Mouse (Mus musculus): Measurements from ENCODE around the gene Omg.

The Omg gene

GRCm38 (mm10) chr11:79515331-79515730 is 11.4 kb upstream of the Omg start:
- DNase-seq (ENCODE audit: low read depth), result no peak

- no peak for DNase-seq (ENCODE audit: low read depth)
Observed at GRCm38 (mm10) chr11:79511970-79512369, 8.1 kb upstream of the Omg start.

DNA sequence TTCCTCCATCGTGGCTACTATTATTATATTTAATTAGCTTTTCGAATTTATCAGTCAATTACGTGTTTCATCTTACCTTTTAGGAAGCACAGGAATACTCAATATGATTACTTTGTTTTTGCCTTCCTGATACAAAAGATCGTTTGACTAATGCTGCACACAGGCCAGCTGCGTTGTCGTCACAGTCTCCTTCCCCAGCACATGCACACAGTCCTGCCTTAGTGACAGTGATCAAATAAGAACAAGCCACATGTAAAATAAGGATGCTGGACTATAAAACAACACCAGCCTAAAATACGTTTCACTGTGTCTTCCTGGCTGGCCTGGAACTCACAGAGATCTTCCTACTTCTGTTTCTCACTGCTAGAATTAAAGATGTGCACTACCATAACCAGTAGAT is 622 bp upstream of the Omg start:
- DNase-seq (ENCODE audit: low read depth), result no peak

DNA sequence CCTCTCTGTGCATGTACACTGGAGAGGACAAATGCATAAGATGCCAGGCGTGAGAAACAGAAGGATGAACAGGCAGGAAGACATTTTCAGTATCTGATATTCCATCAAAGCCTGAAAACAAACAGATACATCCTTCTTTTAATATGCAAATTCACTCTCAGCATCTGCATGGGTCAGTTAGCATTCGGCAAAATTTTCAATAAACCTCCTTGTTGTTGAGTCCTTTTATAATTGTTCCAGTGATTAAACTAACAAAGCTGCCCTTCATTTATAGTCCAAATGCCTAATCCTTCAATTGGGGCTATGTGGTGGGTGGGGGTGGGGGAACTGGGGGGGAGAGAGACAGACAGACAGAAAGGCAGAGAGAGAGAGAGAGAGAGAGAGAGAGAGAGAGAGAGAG is 967 bp downstream of the Omg start:
- DNase-seq (ENCODE audit: low read depth), result no peak

DNA sequence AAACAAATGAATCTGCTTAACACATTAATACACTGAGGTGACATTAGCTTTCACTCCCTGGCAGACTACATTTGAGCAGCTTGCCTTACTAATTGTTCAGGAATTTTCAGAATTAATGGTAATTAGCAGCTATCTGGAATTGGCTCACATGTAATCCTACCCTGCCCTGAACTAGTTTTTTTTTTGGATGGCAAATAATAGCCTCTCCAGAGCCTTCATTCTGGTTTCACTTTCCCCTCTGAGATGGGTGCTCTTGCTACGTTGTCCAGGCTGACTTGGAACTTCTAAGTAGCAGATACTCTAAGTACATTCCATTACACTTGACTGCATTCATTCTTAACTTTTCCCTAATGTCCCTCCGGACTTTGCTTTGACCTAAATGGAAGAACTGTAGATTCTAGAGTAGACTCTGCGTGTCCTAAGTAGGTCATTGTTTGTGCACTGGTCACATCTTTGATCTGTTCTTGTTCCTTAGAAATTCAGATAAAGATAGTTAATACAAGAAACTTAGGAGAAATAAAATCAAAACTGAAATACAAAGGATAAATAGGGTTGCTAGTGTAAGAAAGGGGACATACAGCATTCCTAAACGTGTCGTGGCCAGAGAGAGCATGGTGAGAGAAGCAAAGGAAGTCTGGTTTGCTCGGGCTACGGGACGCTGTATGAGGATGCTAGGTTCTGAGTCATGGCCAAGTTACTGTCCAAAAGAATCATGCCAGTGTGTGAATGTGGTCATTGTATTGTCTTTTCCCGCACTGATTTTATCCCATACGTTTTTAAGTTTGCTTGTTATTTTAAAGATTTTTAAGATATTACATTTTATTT is 8.7 kb downstream of the Omg start:
- no peak for DNase-seq (ENCODE audit: low read depth)

DNA sequence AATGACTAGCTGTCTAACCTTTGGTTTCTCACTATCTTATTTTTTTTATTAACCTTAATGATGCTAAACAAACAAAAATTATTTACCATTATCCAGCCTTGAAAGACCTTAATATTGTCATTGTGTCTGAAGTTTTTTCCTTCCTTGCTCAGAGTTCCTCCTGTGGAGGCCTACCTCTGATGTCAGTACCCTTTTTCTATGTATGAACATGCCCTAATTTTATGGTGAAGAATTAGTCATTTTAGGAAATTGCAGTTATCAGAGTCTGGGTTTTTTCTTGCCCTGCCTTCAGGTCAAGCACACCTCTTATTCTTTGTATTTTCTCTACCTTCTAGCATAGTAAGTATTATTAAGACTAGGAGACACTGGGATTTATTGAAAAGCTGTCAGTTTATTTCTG is 19.2 kb downstream of the Omg start:
- DNase-seq (ENCODE audit: low read depth), result no peak

DNA sequence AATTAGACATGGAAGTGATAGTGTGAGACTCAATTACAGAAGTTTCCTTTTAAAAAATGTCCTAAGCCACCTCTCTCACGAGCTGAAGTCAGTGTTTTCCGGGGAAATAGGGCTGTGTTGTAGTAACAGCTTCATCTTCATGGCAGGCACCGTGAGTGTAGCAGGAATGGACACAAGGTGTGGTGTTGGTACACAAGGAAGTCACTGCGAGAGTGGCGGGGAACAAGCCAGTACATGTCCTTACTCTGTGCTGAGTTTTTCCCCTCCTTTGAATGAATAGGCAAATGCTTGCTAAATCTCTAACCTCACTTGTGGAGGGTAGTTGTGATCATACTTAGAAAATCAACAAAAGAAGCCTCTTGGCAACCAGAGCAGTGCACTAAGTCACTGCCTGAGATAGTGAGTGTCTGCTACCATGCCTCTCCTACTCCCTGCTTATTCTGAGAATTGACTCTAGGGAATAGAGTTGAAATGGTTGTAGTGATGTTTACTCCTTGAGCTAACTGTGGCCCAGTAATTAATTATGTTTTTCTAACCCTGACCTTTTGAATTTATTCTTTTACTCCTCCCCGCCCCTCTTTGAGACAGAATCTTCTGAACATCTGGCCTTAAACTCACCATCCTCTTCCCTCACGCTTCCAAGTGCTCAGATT is 19.9 kb downstream of the Omg start:
- no peak for DNase-seq (ENCODE audit: low read depth)

GRCm38 (mm10) chr11:79483392-79483791 is 20.5 kb downstream of the Omg start:
- DNase-seq (ENCODE audit: low read depth), result no peak

DNA sequence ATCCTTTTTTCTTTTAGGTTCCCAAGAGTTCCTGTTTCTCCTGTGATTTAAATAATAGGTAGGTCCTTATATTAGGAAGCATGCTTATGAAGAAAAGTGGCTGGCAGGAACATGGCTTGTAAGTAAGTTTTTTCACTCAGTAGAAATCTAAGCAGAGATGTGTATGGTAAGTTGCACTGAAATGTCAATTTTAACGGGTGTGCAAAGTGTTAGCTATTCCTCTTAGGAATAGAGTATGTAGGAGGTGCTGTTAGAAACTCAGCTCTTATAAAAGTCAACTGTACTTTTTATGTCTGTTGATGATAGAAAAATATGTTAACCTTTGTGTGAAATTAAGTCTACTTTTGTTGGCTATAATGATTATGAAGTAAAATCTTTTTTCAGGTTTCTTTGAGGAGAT is 35.8 kb downstream of the Omg start:
- no peak for DNase-seq (ENCODE audit: low read depth)

DNA sequence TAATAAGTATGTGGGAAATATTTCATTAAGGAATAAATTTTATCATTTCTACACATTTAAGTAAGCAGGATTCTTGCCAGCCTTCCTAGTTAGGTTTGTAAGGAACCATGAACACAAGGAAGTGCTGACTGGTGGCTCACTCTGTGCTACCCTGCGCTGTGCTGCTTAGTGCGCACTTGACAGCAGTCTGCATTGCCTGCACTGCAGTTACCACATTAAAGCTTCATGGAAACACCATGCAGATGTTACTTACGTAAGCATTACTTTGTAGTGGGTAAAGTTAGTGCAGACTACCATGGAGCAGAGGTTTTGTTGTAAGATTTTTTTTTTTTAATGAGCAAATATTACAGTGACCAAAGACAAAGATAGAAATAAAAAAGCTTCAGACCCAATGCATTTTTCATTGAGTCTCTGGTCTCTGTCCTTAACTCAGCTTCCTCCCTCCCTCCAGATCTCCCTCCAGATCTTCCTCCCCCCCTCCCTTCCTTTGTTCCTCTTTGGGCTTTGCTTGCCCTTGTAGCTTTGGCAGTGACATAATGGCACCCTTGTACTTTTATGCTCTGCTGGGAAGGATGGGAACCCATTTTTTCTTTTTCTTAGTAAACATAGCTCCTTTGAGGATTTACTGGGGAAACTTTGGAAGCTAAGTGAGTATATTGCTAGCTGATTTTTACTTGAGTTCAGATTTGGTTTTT is 43.0 kb downstream of the Omg start:
- no peak for DNase-seq (ENCODE audit: low read depth)

DNA sequence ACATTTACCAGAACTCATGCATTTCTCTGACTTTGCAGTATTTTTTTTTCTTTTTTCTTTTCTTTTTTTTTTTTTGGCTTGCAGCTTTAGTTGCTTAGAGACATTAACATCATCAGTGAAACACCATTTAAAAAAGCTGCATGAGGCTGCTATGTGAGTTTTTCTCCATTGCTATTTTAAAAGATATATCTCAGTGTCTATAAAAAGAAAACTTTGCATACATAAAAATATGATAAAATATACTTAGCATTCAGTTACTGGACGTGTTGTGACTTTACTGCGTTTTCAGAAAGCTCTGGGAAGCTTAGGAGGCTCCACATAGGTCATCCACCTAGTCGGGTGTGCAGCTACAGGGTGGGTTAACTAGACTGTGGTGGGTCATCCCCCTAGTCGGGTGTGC is 44.0 kb downstream of the Omg start:
- no peak for DNase-seq (ENCODE audit: low read depth)

DNA sequence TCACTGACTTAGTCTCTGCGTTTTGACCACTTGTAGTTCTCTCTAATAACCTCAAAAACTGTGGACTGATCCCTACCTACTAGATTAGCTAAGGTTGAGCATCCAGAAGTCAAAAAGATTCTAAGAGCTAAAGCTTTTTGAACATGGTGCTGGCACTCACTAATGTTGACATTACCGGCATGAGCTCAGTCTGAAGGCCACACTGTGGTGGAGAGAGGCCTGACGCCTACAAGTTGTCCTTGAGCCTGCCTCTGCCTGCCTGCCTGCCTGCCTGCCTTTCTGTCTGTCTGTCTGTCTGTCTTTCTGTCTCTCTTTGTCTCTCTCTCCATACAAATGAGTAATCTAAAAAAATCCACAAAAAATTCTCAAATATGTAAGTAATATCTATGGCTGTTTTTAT is 46.0 kb downstream of the Omg start:
- no peak for DNase-seq (ENCODE audit: low read depth)

- no peak for DNase-seq (ENCODE audit: low read depth)
Observed at GRCm38 (mm10) chr11:79452966-79453365, 50.9 kb downstream of the Omg start.
